Mouse (Mus musculus) erythroblast, embryonic 14.5 days (primary cell): Measurements from ENCODE around the gene Gpsm1. TPM values are rescaled to one million over a fixed set of nuclear protein-coding genes. Genes with fewer than 3 reads are reported as not detected.

ENCODE experiments used
- H3K27me3 ChIP-seq: 2 replicates; pipeline ENCODE4 v1.6.1; 2012; ENCODE audit warnings: inconsistent platforms; ENCODE audit not compliant: control insufficient read depth
- H3K36me3 ChIP-seq: 2 replicates; pipeline ENCODE4 v1.6.1; 2012; ENCODE audit warnings: mild to moderate bottlenecking, inconsistent platforms; ENCODE audit not compliant: control insufficient read depth
- H3K4me1 ChIP-seq: 2 replicates; pipeline ENCODE4 v1.6.1; 2012; ENCODE audit warnings: inconsistent platforms; ENCODE audit not compliant: control insufficient read depth
- H3K4me3 ChIP-seq: replicated peaks from 2 replicates; pipeline ENCODE3; 2012; ENCODE audit warnings: moderate library complexity, mild to moderate bottlenecking, inconsistent platforms
- H3K9me3 ChIP-seq: 2 replicates; pipeline ENCODE4 v1.6.1; 2012; ENCODE audit warnings: low read length, inconsistent platforms, mixed read lengths; ENCODE audit not compliant: control insufficient read depth
- GATA1 ChIP-seq: IDR thresholded peaks from 2 replicates; pipeline ENCODE4 v1.6.1; 2012; ENCODE audit warnings: low read length, inconsistent platforms, mixed read lengths
- TAL1 ChIP-seq: IDR thresholded peaks from 3 replicates; pipeline ENCODE4 v1.6.1; 2012; ENCODE audit warnings: low read length, inconsistent platforms, mixed read lengths
- polyA plus RNA-seq: library from polyadenylated mRNA; stranded (reverse); fragments of >175 nt; gene quantifications from 2 replicates; pipeline ENCODE4 v1.2.3, GENCODE M21; 2012

The Gpsm1 gene
- polyA plus RNA-seq, 1 experiment: 0.03 TPM

DNA sequence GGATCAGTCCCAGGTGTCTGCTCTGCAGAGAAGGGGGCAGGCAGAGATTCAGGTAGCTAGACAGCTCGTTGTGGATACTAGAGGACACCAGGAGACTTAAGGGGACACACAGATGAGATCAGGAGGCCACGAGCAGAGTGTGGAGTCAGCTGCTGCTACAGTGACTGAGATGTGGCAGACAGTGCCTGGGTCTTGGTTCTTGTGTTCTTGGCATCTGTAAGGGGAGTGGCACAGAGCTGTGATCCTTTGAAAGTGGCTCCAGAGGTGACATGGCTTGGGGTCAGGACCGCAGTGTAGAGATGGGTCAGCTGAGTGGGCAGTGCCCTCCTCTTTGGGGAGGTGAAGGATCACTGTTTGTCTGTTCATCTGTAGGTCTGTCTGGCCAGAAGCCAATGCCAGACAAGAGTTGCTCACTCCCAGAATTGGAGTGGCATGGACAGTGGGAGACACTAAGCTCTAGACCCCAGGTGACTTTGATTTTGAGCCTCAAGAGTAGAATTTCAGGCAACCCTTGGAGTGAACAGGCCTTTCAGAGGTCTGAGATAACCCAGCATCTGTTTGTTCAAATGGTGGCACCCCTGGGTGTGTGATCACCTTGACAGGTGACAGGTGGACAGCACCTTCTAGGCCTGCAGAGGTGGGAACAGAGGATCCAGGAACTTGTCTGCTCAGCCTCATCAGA is 2.8 kb downstream of the Gpsm1 start:
- Histone ChIP-seq H3K4me3 (no peak overlapping the region), H3K9me3 (no peaks in the 10 kb centered on the region), H3K4me1 (peaks cover 10% of the 10 kb centered on the region), H3K36me3 (no peaks in the 10 kb centered on the region), H3K27me3 (peaks cover 25% of the 10 kb centered on the region)
- TF ChIP-seq TAL1 (no peak), GATA1 (no peak)

DNA sequence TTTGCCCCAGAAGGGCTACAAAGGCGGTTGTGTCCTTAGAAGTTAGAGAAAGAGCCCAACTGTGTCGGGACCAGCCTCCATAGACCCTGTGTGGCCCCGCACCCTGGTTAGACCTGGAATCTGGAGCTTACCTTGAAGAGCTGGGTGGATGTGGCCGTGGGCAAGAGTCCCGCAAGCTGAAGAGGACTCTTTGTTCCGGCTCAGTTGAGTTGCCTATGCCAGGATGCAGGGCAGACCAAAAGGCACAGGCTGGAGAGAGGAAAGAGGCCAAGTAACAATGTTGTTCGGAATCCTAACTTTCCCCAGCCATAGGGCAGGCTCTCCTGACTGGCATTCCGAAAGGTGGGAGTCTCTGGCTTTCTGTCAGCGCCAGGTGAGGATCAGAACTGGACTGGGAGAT is 3.8 kb downstream of the Gpsm1 start:
- Histone ChIP-seq H3K27me3 (peaks cover 25% of the 10 kb centered on the region), H3K36me3 (no peaks in the 10 kb centered on the region), H3K4me1 (peaks cover 10% of the 10 kb centered on the region), H3K9me3 (no peaks in the 10 kb centered on the region), H3K4me3 (no peak overlapping the region)
- no peak for TF ChIP-seq GATA1
- no peak for TF ChIP-seq TAL1

DNA sequence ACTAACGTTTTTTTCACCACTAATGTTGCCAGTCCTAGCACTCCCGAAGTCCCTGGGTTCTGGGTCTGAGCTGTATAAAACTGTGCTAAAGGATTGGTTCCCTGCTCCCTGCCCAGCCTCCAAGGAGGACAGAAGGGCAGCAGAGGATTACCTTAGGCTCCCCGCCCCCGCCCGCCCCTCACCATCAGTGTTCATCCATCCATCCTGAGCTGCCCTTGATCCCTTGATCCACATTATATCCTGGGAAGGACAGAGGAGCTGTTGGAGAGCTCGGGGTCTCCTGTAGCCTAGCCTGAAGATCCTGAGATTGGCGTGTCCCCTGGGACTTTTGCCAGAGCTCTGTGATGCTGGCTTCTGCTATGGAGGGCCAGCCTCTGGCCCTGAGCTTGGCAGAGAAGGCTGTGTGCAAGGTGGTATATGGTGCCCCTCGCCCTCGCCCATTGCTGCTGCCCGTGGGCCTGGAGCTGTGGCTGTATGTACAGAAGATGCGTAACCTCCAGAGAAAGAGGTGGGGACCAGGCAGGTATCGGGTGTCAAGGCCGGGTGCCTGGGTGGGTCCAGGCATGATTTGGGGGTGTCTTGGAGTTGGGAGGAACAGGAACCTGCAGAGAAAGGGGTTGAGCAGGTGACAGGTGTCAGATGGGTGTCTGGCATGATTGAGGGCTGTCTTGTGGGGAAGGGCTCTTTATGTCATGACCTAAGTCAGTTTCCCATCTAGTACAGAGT is 4.4 kb downstream of the Gpsm1 start:
- Histone ChIP-seq H3K4me3 (no peak overlapping the region), H3K27me3 (peaks cover 22% of the 10 kb centered on the region), H3K4me1 (peaks cover 10% of the 10 kb centered on the region)

DNA sequence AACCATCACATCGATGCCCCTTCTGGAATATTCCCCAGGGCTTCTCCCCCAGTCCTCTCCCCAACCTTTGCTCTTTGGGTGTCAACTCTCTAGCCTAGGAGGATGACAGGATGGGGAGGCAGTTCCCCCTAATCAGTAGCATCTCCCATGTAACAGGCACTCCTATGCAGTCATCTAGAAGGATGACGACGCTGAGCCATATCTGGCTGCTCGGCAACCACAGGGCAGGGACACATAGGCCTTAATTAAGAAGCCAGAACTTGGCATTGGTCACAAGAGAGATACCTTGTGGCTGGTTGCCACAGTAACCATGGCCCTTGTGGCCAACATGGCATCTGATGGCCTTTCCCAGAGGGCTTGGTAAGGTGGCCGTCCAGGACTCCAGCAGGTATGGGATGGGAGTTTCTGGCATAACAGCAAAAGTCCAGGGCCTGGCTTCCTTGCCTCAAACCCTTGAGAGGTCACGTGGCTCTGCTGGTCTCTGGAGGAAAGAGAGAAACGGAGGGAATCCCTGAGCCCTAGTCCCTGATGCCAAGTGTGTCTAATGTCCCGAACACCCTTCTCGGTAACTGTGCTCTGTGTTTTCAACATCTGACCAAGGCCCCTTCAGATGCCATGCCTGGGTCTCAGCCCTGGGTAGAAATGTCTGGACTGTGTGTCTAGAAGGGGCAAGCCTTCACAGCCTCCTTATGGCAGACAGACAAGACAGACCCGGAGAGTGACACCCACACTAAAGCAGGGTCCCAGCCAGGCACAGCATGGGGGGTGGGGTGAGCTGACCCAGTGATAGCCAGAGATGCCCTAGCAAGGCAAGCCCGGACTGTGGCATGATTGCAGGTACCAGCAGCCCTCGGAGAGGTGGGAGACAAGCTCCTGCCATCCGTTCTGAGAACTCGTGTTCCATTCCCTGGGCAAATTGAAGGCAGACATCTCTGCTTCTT is 5.2 kb downstream of the Gpsm1 start:
- no peak overlapping the region for H3K4me3 ChIP-seq

More for the DNA sequence above, 4.4 kb downstream of the Gpsm1 start:
- H3K36me3 ChIP-seq: no peaks in the 10 kb centered on the region
- no peak for TF ChIP-seq GATA1
- no peak for TF ChIP-seq TAL1
- no peaks in the 10 kb centered on the region for H3K9me3 ChIP-seq

DNA sequence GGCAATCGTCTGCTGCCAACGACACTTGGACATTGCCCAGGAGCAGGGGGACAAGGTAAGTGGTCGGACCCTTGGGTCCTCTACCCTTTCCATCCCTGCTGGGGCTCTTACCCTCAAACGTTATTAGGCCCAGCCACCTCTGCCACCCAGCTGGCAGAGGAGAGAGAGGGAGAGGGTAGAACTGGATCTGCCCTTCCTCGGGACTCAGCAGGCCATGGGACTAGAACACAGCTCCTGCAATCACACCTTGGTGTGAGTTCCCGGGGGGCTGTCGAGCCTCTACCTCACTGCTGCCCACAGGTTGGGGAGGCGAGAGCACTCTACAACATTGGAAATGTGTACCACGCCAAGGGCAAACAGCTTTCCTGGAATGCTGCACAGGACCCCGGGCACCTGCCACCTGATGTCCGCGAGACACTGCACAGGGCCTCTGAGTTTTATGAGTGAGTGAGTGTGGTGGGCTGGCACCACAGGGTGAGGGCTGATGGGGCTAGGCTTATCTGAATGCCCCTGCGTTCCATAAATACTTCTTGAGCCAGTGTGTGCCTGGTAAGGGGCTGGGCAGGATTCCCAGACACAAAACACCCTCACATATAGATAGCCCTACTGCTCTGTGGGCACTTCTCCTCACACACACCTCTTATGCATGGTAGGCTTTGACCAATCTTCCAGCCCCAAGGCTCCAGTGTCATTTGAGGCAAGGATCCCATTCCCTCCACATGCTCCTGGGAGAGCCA is 8.4 kb downstream of the Gpsm1 start:
- Histone ChIP-seq H3K4me1 (no peaks in the 10 kb centered on the region), H3K4me3 (no peak overlapping the region), H3K36me3 (no peaks in the 10 kb centered on the region), H3K9me3 (no peaks in the 10 kb centered on the region), H3K27me3 (no peaks in the 10 kb centered on the region)
- no peak for TF ChIP-seq GATA1
- TF ChIP-seq TAL1: no peak

More for the DNA sequence above, 5.2 kb downstream of the Gpsm1 start:
- Histone ChIP-seq H3K9me3 (no peaks in the 10 kb centered on the region), H3K27me3 (peaks cover 15% of the 10 kb centered on the region), H3K36me3 (no peaks in the 10 kb centered on the region), H3K4me1 (peaks cover 6% of the 10 kb centered on the region)
- TF ChIP-seq GATA1: no peak
- TF ChIP-seq TAL1: no peak

DNA sequence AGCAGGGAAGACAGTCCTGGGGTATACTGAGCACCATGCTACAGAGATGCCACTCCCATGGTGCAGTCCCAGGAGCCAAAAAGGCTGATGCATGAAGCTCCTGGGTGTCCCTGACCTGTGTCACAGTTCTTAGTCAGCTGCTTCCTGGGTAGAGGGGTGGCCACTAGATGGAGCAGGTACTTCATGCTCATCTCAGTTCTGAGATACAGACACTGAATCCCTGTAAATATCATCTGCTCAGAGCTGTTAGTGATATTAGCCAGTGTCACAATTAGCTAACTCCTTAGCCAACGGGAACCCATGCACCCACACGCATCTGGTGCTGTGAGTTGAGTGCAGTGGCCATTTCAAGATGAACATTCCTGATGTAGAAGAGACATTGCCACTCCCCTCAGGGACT is 9.6 kb downstream of the Gpsm1 start:
- Histone ChIP-seq H3K4me1 (peaks cover 3% of the 10 kb centered on the region), H3K36me3 (no peaks in the 10 kb centered on the region), H3K4me3 (no peak overlapping the region), H3K9me3 (no peaks in the 10 kb centered on the region), H3K27me3 (no peaks in the 10 kb centered on the region)
- no peak for TF ChIP-seq TAL1
- no peak for TF ChIP-seq GATA1

DNA sequence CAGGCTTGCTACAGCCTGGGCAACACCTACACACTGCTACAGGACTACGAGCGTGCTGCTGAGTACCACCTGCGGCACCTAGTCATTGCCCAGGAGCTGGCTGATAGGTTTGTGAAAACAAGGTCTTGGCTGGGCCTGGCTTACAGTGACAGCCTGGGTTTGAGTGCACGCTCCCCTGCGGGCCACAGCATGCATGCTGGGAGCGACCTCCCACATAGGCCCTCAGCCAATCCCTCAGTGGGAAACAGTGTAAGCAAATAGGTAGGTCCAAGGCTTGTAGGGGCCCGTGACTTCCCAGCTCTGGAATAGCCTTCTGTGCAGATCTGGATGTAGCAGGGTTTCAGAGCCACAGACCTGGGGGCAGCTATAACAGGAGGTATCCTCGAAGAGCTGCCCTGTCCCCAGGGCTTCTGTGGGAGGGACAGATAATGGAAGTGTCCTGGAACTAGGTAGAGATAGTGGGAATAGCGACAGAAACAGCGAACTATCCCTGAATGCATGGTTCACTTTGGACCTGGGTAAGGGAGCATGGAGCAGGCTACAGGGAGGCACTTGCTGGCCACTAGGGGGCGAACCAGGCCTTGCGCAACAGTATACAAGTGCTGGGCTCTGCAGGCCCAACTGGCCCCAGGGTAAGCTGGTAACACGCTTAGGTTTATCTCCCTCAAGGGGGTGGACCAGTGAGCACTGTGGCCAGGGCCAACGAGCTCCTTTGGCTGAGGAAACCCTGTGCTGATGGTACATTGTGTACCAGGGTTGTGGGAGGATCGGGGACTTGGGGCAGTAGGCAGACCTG is 10.3 kb downstream of the Gpsm1 start:
- TF ChIP-seq GATA1 (no peak), TAL1 (no peak)
- Histone ChIP-seq H3K4me3 (no peak overlapping the region), H3K4me1 (peaks cover 3% of the 10 kb centered on the region)

DNA sequence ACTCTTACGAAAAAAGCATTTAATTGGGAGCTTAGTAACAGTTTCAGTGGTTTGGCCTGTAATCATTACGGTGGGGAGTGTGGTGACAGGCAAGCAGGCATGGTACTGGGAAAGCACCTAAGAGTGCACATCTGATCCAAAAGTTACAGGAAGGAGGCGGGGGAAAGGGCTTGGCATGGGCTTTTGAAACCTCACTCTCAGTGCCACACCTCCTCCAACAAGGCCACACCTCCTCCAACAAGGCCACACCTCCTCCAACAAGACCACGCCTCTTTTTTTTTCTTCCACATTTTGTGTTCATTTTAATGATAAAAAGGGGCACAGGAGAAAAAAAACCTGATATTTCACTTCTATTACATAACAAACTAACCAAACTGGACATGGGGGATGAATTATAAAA is 12.5 kb downstream of the Gpsm1 start:
- H3K27me3 ChIP-seq: no peaks in the 10 kb centered on the region
- TF ChIP-seq TAL1: no peak
- no peak for TF ChIP-seq GATA1
- H3K4me3 ChIP-seq: no peak overlapping the region
- H3K4me1 ChIP-seq: peaks cover 3% of the 10 kb centered on the region
- no peaks in the 10 kb centered on the region for H3K9me3 ChIP-seq
- H3K36me3 ChIP-seq: no peaks in the 10 kb centered on the region

More for the DNA sequence above, 10.3 kb downstream of the Gpsm1 start:
- no peaks in the 10 kb centered on the region for H3K9me3 ChIP-seq
- no peaks in the 10 kb centered on the region for H3K36me3 ChIP-seq
- no peaks in the 10 kb centered on the region for H3K27me3 ChIP-seq
